Mouse (Mus musculus) urinary bladder, postnatal 25 days (tissue): ENCODE measurements around the gene Mvk.

ENCODE experiments used
- DNase-seq: peaks from one replicate; pipeline ENCODE4 v3.0.0; 2022; ENCODE audit warnings: low spot score

The Mvk gene

DNA sequence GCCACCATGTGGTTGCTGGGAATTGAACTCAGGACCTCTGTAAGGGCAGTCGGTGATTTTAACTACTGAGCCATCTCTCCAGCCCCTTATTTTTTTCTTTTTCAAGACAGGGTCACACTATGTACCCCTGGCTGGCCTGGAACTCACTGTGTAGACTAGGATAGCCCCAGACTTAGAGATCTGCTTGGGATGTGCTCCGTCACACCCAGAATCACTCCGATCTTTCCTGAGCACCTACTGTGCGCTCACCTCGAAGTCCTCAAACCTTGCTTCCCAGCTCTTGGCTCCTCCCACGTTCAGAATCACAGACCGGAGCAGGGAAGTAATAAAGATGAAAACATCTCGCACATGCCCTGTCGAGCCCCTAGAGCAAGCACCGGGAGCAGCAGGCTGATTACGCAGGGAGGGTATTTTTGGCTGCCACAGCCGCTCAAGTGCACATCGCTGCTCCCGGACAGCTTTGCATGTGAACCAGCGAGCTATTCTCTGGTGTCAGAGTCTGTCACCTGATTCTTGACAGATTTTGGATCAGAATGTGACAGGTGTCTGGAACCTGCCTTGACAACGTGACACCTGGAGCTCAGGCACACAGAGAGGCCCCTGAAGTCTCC is 13.0 kb downstream of the Mvk start:
- DNase-seq, result no peak

DNA sequence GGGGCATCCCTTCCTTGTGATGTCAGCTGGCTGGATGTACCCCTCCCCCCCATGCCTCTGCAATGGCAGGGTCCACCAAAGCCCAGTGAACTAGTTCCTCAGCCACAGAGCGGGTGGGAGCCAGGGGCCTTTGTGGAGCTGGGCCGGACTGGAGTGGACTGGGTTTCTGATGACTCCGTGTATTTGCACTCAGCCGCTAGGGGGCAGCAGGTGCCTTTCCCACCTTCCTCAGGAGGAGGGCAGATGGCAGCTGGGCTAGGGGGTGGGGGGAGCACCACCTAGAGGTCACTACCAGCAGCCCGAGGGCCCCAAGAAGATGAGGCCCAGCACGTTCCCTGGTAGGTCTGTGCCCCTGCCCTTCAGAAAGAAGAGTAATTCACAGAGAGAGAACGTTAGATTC is 17.2 kb downstream of the Mvk start:
- peak; percentile 78 for DNase-seq

DNA sequence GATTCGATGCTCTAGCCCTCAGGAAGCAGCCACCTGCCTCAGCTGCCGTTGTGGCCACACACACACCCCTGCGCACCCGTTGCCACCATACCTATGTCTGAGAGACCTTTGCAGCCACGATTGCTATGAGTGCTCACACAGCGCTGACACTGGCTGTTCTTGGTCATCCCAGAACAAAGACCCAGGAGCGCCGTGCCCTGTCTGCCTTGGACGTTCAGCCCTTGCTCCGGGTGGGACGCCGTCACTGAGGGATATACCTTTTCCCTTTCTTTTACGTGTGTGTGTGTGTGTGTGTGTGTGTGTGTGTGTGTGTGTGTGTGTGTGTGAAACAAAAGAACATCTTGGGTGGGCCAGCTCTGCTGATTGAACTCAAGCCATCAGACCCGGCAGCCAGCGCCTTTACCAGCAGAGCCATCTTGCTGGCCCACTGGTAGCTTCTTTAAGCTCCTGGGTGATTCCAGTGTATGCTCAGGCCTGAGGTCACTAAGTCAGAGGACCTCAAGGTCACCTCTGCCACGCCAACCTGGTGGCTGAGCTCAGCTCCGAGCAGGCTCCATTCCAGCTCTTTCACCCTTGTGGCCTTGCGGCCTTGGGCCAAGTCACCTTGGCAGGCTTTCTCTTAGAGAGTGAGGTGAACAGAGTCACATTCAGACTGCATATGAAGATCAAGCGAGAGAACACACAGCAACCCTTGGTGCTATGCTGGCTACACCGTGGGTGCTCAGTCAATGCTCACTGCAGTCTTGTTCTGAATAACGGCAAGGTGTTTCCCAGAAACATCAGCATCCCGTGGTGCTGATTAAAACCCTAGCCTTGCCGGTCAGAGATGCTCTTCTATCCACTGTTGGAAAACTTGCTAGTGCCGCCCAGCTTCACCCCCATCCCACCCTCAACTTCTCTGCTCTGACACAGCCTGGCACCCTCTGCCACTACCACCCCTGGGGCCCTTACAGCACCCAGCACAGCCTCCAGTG is 18.3 kb downstream of the Mvk start:
- DNase-seq, result no peak

DNA sequence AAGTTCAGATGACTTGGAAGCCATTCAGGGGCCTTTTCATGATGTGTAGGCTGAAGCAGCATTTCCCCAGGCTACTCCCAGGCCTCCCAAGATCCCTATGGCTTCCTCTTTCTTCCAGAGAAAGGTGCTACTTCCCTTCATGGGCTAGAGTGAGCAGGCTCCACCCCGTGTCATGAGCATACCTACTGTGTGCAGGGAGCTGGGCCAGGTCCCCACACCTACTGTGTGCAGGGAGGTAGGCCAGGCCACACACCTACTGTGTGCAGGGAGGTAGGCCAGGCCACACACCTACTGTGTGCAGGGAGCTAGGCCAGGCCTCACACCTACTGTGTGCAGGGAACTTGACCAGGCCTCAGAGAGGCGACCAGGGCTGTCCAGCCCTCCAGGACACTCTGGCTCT is 20.5 kb downstream of the Mvk start:
- no peak for DNase-seq

DNA sequence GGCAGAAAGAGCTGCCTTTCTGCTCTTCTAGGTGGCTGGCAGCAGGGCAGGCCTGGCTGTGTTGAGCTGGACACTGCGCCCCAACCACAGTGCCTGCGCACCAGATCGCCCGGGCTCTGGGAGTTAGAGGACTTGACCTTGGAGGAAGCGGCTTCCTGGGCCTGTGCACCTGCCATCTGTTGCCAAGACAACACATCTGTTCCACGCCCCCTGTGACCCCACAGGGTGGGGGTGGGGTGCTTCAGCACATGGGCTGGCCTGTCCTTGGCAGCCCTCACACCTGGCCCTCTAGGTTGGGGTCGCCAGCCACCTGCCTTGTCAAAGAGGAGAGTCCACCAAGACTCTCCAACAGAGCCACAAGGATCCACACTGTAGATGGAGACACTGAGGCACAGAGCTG is 21.6 kb downstream of the Mvk start:
- DNase-seq, result no peak

DNA sequence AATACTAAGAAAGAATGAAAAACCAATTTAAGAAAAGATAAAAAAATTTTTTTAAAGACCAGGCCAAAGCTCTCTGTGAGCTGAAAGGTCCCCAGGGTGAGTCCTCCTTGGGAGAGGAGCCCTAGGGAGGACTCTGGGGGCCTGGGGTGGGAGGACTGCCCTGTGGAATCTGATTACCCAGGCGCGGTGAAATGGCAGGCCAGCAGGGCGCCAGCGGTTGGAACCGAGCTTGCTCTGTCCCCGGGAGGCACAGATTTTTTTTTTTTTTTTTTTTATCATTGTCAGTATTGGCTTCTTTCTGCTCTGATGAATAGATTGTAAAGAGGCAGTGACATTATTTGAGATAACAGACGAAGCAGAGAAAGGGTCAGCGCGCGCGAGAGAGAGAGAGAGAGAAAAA is 22.9 kb downstream of the Mvk start:
- no peak for DNase-seq

DNA sequence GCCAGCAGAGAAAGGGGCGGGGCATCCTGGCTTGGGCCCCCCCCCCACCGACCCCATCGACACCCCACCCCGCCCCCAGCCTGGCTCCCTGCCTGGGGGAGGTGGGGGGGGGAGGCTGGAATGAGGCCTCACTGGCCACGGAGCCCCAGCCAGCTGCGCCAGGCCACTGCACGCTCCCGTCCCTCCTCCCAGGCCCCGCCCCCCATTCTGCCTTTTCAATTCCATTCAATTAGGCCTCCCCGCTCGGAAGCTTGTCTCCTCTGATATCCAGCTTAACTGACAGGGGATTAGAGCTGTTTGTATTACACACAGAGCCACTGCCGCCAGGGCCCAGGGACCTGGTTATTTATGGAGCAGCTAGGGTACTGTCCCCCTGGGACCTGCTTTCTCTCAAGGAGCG is 23.4 kb downstream of the Mvk start:
- no peak for DNase-seq

DNA sequence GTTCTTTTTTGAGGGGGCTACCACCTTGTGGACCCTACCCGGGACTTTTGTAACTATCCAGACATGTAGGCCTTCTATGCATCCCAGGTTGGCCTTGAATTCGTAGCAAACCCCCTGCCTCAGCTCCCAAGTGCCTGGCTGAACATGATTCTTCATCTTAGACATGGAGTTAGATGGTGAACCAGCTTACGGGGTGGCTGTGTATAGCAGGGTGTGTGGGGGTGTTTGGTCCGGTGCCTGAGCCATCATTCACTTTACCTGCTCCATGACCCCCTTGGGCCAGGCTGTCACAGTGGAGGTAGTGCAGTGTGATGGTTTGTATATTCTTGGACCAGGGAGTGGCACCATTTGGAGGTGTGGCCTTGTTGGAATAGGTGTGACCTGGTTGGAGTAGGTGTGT is 23.9 kb downstream of the Mvk start:
- DNase-seq, result no peak

DNA sequence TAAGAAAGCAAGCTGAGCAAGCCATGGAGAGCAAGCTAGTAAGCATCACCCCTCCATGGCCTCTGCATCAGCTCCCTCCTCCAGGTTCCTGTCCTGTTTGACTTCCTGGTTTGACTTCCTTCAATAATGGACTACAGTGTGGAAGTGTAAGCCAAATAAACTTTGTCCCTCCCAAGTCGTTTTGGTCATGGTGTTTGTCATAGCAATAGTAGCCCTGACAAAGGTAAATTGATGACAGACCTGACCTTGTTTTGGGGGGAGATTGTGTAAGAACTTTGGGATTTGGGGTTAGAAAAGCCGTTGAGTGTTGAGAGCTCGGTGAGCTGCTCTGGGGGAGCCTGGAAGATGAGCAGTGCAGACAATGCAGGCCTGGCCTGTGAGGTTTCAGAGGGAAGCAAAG is 26.3 kb downstream of the Mvk start:
- no peak for DNase-seq

DNA sequence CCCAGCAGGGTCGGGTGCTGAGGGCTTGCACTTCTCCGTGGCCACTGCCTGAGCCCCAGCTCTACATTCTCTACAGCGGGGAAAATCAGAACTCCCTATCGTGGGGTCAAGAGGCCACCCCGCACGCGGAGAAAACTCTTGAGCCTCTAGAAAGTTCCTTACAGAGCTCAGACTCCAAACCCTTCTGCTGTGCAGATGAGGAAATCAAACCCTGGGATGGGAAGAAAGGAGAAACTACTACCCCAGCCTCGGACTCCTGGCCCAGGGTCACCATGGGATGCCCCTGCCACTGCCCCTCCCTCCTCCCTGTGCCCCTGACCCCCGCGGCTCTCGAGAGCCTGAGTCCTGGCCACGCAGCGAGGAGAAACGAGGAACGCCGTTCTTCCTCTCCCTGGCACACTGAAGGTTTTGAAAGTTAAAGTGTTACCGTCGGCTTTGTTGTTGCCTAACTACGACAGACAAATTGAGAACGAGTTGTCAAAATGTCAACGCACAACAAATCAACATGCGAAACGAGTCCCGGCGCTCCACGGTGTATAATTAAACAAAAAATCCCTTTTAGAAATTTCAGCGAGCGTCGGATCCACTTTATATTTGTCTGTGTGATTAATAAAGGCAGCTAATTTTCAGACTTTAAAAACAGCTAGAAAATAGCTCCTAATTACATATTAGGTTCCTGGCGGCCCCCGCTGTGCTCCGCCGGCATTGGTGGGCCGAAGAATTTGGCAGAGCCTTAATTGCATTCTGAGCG is 30.8 kb downstream of the Mvk start:
- DNase-seq, result no peak

DNA sequence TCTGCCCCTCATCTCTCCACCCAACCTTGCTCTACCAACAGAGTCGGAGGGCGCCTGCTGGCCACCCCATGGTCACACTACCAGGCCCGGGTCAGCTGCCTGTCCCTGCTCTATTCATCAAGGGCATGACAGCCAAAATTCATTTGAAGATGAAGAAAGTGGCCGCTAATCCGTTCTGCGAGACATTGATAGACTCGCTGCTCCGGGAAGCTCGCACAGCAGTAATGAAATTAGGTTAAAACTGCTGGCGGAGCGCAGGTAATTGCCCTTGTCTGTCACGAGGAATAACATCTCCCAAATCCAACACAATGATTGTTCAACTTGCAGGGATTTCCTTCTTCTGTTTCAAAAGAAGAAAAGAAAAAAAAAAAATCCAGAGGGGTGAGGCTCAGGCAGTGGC is 34.2 kb downstream of the Mvk start:
- DNase-seq, result no peak

DNA sequence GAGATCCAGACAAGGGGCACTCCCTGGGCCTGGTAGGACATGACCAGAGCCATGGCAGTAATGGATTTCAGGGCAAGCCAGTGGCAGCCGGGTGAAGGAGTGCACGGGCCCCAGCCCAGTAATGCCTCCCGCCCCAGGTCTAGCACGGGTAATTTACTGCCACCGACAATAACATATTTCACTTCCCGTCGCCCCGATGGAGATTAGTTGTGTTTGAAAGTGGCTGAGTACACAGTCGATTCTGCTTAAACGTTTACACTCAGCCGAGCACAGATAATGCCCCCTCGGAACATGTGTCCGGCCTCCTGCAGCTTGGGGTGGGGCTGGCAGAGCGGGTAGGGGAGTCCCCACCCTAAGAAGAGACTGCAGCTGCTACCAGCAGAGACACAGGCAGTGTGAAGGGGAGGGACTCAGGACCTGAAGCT is 38.5 kb downstream of the Mvk start:
- no peak for DNase-seq

DNA sequence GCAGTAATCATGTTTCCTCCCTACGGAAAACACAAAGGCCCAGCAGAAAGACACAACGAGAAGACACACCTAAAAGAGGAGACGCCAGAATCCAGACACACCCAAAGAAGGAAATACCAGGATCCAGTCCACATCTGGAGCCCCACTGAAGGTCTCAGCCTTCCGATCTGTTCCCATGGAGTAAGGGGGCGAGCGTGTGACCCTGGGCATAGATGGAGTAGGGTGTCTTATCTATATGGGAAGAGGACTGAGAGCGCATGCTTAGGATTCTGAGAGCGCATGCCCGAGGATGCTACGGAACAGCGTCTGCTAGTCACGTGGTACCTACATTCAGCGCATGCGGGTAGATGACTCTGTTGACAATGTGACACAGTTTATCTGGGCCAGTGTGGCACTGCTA is 41.6 kb downstream of the Mvk start:
- DNase-seq, result no peak

DNA sequence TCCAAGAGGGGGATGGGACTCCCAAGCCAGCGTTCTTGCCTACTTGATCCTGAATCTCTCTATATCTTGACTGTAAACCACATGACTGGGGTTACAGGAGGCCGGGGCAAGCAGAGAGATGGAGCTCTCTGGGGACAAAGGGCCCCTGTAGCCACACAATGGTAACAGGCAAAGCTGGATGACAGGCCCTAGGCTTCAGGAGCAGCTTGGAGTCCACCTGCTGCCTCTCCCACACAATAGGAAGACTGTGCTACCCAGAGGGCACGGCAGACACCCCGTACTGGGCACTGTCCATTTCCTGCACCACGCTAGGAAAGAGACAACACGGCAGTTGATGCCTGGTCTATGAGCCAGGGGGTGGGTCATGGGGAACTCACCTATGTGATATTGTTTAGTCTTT is 45.5 kb downstream of the Mvk start:
- no peak for DNase-seq

DNA sequence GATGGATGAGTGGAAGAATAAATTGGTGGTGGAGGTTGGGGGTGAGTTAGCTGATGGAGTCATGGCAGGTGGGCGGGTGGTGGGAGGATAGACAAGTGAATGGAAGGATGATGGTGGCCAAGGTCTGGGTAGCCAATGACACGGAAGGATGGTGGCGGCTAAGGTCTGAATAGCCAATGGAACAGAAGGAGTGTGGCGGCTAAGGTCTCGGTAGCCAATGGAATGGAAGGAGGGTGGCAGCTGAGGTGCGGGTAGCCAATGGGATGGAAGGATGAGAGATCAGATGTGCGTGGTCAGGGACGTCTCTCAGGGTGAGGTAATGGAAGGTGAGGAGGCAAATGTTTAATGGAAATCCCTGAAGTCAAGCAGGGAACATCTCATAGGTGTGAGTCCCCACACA is 46.2 kb downstream of the Mvk start:
- DNase-seq, result no peak

DNA sequence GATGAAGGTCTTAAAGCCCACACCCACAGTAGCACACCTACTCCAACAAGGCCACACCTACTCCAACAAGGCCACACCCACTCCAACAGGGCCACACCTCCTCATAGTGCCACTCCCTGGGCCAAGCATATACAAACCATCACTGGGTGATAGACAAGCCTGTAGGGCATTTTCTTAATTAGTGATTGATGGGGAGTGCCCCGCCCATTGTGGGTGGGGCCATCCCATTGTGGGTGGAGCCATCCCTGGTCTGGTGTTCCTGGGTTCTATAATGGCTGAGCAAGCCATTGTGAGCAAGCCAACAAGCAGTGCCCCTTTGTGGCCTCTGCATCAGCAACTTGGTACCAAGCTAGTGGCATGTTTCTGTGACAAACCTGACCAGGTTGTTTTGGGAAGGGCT is 50.7 kb downstream of the Mvk start:
- DNase-seq, result no peak

DNA sequence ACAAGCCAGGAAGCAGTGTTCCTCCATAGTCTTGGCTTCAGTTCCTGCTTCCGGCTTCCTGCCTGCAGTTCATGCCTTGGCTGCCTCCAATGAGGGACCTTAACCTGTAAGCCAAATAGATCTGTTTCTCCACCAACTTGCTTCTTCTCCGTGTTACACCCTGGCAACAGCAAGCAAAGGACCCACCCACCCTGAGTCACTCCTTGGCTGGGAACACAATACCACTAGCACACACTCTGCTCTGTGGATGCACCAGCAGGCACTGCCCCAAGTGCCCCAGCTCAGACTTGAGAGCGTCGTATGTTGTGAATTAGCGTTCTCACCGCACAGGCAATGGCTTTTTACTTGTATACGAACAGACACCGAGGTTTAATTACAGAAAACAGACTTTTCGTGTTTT is 57.2 kb downstream of the Mvk start:
- DNase-seq, result peak; percentile 4

DNA sequence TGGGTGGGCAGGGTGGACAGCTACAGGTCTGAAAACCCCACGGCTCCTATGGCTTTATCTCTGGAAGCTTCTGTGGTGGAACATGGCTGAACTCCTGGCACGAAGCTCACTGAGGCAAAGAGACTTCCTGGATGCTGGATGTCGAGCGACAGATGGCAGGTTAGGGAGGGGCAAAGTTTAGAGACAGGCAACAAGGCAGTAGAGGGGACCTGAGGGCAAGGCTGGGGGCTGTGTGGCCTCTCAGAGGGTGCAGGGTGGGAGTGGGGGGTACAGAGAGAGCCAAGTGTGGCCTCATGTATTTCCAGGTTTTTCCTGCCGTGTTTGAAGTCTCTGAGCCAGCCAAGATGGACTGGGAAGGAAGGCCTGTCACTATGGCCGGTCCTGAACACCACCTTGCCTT is 60.8 kb downstream of the Mvk start:
- DNase-seq, result no peak

DNA sequence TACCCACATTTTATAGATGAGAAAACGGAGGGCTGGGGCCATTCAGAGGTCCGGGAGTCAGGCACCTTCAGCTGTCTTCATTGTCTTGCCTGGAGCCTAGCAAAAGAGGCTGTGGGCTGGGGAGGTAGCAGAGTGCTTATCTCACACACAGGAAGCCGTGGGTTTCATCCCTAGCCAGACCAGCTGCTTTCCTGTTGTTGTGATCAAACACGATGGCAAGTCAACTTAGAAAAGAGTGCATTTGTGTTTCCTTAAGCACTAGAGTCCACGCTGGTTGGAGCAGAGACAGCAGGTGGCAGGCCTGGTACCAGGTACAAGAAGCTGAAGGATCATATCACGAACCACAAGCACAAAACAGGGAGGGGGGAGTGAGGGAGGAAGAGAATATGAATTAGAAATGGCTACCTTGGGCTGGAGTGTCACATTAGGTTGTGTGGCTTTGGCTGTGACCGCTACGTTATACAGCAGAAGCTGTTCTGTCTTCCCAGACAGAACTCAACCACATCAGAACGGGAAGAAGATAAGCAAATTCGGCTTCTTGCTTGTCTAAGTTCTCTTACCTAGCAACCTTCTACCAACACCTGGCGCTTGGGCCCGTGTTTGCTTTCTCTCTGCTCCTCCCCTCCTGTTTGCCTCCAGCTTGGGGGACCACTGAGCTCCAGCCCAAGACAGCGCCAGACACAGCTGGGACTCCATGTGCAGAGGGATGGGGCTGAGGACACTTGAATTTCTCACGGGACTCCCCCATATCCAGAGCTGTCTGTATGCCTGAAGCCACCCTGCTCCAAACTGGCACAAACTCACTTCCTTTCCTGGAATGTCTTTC is 61.4 kb downstream of the Mvk start:
- DNase-seq, result no peak

DNA sequence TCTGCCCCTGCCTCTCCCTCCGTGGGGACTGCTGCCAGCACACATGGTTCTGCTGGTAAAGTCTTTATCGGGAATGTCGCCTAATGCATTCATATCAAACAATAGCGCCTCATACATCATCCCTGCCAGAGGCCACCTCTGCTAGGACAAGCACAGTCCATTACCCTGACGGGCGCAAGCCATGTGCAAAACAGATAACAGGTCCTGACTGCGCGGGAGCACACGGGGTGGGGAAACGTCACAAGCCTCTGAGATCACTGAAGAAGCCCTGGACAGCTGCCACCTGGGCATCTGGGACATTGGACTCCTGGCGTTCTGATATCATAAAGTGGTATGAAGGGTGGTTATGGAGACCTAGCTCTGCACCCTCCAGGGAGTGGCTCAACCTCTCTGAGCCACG is 63.3 kb downstream of the Mvk start:
- DNase-seq, result no peak

DNA sequence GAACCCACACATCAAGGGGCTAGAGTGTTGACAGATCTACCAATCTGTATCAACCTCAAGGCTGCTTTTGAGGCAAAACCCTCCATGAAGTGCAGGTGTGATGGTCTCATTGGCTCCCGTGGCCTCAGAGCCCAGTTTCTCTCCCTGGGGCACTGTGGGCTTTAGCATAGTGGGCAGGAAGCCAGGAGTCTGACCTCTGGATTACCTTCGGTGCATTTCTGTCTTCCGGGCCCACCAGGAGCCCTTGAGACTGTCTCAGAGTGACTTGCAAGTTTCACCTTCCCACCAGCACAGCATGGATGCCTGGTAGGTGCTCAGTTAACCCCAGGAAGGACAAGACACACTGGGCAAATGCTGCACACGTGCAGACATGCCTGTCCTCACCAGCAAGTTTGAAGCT is 63.9 kb downstream of the Mvk start:
- DNase-seq, result no peak

DNA sequence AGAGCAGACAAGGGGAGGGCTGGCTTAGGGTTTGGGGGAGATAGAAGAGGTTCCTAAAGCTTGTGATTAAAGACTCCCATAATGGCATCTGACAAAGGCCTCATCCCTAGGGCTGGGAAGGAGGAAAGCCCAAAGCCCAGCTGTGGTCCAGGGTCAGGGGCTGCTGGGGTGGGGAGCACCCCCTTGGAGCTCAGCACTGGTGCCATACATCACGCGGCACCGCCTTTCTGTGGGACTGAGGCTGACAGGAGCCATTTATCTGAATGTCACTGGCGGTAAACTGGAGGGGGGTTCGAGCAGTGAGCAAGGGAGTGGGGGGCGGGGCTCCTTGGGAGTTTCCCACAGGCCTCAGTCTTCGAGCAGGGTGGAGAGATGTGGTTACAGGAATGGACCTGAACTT is 65.4 kb downstream of the Mvk start:
- no peak for DNase-seq
